Mouse (Mus musculus) B cell, adult 2 months (primary cell): ENCODE results near the gene Slc35a3.
"Not testable (repeated sequence)": the region's sequence is repeated elsewhere in the genome, so short reads cannot be mapped to it uniquely, and the experiment has no call there.

Source experiments
- DNase-seq, 2 experiments: peaks; one replicate each; pipeline ENCODE4 v3.0.0; 2022

Slc35a3 gene

DNA sequence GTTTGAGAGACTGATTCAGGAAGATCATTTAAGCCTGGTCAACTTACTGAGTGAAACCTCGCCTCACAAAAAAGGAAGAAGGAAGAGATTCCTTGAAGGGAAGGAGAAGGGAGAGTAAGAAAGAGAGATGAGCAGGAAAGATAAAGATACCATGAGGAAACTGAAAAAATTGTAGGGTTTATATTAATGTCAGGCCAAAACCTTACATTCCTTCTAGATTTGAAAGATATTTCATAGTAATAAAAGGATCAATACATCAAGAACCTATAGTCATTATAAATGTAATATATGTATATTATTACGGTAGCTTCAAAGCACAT lies 17.0 kb downstream of the Slc35a3 start:
- no peak for DNase-seq

DNA sequence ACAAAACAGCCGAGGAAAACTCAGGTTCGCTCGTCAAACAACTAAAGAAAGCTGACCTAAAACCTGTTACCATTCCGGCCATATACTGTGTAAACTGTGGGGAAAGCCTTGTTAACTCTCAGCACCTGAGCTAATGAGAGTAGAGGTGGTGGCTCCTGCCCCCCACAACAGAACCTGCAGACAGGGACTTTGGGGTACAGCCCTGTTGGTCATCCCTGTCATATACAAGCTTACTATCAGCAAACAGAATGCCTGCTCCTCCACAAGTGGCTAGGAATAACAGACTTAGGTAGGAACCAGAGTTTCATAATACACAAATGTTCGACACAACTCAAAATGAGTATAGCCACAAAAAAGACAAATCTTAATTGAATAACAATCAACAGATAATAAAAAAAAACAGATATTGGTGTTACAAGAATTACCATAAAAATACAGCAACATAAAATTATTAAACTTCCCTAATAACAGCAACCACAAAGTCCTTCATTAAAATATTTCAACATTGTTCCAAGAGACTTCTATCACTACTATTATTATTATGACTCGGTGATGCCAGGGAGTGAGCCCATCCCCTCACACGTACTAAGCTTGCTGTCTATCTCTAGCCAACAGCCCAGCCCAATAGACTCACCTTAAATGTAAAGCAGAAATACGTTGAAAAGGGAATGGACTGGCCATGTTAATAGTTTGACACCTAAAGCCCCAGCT lies 17.5 kb downstream of the Slc35a3 start:
- DNase-seq, result no peak

DNA sequence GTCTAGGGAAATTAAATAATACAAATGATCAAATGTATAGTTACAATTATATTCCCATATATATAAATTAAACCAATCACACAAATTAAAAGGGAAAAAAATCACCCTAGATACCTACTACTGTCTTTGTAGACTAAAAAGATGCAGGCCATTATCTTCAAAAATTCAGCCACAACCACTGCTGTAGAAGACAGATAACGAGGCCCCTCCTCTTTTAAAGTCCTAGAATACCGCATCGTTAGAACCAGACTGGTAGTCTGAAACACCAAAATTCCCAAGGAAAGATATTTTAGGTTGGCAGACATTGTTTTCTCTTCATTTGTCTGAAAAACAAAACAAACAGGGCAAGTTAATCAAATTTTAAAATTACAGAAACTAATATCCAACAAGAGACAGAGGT lies 18.3 kb downstream of the Slc35a3 start:
- DNase-seq, result no peak

DNA sequence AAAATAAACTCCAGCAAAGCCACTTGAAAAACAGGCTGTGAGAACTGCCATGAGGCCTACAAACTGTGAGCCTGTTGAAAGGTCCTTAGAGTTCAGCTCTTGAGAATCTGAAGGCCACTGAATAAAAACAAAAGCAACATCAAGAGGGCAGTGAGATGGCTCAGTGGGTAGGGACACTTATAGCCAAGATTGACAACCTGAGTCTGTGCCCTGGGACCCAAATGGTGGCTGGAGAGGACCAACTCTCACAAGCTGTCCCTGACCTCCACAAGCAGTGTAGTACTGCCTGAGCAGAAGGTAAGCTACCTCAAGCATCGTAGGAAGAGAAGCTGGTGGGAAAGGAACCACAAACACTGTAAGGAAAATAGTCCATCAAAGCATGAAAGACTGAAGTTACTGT lies 31.5 kb downstream of the Slc35a3 start, which contains the start of gene Gm43191:
Gene Gm43191, minus strand, starts transcription at position 101 of the 400 bp plus-strand sequence.
- no peak for DNase-seq

DNA sequence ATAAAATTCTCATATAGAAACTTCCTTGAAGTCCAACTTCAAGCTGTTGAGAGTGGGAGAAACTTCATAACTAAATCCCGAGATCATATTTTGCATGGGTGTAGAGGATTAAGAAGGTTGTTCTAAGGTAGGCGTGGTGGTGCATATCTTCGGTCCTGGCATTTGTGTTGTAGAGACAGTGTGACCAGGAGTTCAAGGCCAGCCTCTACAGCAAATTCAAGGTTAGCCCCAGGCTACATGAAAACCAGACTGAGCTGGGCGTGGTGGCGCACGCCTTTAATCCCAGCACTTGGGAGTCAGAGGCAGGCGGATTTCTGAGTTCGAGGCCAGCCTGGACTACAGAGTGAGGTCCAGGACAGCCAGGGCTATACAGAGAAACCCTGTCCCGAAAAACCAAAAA lies 48.4 kb downstream of the Slc35a3 start:
- not testable (repeated sequence) for DNase-seq

DNA sequence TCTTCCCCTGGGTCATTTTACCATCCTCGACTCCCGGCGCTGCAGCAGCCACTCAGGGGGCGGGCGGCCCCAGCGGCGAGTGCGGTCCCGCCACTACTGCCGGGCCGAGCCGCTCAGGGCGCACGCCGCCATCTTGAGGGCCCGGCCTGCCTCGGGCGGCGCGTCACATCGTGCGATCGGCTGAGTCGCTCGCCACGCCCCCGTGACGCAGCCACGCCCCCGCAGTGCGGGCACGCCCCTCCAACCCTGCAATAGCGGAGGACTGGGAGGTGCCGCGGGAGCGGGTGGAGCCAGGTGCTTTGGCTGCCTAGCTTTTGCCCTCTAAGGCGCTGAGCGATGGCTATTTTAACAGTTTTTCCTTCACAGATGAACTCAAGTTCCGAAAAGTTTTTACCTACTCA lies 50.2 kb downstream of the Slc35a3 start, which contains the start of gene Mfsd14a:
Gene Mfsd14a, minus strand, starts transcription at position 215 of the 401 bp plus-strand sequence.
- peak; percentile 100 for DNase-seq

DNA sequence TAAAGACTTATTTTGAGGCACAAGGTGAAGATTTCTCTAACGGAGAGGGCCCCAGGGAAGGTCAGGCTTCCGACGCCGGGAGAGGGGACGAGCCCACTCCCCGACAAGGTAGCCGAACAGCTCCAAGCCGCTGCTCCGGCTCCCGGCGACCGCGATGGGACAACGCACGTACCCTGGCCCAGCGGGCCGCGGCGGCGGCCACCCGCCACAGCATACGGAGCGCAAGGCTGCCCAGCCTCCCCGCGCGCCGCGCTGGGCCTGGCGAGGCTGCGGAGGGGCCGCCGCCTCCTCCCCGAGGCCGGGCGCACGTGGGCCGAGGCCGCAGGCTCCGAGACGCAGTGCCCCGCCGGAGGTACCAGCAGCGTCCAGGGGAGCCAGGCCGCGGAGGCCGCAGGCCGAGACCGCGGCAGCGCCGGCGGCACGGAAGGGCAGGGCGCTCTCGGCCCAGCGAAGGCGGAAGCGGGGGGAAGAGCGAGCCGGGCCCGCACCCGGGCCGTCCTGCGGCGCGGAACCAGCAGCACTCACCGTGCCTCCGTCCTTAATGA lies 50.7 kb downstream of the Slc35a3 start:
- no peak for DNase-seq

DNA sequence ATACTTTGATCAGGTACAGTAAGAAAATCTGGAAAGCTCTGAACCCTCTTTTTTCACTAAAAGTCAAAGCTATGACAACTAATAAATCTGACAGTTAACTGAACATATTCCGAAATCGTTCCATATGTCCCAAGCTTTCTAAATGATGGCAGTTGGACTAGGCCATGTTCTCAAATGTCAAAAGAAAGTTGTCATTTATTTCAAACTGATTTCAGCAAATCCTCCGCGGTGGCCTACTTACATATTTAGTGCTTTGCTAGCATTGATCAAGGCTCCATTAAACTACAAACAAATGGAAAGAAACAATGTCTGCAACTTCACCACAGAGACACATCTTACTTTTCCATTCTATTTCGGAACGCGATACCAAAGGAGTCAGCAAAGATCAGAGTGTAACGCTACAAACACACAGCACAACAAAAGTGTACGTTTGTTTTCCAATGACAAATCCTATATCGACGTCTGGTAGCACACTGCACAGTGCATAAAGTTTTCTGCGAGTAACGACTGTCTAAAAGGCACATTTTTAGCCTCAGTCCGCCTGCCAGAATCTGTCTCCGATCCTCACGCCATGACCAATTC lies 51.3 kb downstream of the Slc35a3 start:
- DNase-seq, result no peak

DNA sequence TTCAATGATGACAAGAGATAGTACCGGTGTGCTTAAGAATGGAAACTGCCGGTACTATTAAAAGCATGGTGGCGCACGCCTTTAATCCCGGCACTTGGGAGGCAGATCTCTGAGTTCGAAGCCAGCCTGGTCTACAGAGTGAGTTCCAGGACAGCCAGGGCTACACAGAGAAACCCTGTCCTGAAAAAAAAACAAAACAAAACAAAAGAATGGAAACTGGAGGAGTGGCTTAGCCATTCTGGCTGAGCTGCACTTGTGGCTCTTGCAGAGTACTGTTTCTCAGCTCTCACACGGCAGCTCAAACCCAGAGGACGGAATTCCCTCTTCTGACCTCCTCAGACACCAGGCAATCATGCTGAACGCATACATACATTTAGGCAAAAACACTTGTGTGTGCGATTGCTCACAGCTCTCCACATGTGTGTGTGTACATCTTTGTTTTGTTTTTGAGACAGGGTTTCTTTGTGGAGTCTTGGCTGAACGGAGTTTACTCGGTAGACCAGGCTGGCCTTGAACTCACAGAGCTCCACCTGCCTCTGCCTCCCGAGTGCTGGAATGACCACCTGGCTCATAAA lies 52.7 kb downstream of the Slc35a3 start:
- DNase-seq, result no peak

DNA sequence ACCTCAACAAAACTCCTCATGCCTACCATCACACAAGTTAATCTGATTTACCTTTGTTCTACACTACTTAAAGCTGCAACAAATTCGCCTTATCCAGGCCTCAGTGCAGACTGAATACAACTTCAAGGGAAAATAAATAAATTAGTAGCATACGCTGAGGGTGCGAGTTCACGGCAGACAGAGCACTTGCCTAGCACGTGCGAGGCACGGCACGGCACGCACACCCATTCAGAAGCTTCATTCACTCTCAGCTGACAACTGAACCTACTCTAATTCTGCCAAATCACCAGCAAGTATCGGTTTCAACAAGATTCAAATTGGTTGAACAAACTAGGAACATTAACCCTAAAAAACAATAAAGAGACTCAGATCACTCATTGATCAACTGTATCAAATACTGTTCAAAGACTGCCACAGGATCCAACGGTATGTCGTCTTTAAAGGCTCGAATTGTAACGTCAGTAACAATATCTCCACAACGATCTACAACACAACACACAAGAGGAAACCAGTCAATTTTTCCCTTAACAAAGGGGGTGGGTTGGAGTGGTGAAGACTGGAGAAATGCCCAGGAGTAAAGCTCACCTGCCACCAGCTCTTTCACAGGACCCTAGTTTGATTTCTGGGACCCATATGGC lies 53.6 kb downstream of the Slc35a3 start:
- DNase-seq, result no peak

DNA sequence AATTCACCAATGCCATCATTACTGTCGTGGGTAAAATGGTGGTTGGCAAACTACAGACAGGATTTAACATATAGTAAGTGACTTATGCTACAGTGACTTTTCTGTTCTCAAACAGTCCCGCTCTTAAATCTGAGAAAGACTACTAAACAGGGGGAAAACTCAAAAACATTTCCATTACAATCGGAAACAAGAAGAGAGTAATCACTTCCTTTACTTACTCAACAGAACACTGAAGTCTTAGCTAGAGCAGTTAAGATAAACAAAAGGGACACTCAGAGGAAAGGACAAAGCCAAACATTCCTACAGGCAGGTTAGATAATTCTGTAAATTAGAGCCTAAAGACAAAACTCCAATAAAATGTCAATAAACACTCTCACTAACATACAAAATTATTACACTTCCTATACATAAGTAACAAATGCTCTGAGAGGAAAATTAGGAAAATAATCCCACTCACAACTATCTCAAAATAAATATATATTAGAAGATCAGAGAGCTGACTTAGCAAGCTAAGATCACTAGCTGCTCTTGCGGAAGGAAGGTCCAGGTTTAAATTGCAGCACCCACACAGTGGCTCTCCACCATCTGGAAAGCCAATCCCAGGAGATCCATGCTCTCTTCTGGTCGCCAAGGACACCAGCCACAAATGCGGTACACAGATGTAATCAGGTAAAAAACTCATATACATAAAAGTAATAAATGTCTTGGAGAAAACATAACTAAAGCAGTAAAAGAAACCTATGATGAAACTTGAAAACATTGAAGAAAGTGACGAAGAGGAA lies 56.3 kb downstream of the Slc35a3 start:
- no peak for DNase-seq

DNA sequence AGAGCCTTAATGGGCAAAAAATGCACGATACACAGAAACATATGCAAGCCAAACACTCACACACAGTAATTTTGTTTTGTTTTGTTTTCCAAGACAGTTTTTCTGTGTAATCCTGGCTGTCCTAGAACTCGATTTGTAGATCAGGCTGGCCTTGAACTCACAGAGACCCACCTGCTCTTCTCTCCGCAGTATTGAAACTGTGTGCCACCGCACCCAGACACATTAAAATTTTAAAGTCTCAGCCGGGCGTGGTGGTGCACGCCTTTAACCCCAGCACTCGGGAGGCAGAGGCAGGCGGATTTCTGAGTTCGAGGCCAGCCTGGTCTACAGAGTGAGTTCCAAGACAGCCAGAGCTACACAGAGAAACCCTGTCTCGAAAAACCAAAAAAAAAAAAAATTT lies 58.6 kb downstream of the Slc35a3 start:
- not testable (repeated sequence) for DNase-seq

DNA sequence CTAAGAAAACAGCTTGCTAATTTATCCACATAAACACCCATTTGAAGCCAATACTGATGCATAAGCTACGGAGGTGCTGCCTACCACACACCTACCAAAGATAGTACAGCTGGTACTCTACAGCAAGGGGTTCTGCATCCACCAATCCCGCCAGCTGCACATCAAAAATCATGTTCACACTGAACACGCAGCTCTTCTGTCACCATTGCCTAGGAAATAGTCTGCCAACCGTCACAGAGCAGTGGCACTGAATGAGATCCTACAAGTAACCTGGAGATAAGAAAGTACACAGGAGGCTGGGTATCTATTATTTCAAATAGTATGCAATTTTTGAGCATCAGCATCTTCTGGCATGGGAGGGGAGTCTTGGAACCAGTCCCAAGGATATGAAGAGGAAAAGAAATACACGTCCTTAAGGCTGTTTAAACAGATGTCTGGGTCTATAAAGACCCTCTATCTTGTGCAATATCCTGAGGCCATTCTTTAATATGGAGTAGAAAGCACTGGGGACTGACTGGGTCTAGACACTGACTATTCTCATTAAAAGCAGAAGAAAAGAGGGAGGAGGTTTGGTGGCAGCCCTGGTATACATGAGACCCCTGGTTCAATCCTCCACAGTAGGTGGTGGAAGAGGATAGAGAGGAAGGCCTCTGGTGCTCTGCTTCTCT lies 59.2 kb downstream of the Slc35a3 start:
- DNase-seq, result no peak

DNA sequence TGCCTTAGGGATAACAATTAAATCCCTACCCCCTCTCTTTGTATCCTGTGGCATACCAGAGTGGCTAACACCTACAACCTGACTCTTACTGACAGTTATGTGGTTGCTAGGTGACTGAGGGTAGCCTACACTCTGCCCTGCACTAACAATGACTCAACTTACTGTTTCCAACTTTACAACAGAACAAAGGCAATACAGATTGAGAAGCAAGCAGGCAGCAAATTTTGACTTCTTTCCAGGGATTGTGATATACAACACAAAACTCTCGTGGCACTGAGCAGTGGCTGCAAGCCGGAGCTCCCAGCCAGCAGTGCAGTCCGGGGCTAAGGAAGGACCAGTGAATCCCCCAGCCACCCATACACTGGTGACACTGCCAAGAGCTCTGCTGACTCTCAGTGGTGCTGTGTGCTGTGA lies 60.6 kb downstream of the Slc35a3 start:
- DNase-seq, result no peak

DNA sequence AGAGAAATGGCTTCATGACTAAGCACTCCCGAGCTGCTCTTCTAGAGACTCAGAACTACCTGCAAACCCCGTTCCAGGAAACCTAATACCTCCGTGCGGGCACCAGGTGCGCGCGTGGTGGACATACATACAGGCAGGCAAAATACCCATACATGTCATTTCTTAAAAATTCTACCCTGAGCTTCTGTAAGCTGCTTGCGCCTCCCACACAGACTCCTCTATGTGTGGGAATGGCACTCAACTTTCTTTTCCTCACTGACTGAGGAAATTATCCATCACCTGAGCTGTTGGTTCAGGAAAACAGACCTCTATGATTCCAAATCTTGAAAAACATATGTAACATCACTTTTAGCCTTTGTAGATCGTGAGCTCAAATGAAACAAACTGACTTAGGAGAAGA lies 61.9 kb downstream of the Slc35a3 start:
- DNase-seq, result no peak

DNA sequence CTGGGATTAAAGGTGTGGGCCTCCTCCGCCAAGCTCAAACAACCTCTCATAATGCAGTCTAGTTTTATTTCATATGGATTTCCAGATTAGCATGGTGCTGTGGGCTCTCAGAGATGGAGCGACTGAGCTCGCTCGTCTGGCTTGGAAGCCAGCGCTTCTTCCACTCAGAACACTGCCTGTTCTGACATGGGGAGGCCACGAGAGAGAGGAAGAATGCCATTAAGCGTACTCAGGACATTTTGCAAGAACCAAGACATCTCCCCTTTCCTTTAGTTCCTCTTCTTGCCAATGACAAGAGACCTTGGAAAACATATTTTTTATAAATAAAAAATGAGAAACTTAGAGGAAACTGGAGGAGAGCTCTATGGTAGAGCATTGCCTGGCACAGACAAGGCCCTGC lies 63.8 kb downstream of the Slc35a3 start:
- DNase-seq, result no peak

DNA sequence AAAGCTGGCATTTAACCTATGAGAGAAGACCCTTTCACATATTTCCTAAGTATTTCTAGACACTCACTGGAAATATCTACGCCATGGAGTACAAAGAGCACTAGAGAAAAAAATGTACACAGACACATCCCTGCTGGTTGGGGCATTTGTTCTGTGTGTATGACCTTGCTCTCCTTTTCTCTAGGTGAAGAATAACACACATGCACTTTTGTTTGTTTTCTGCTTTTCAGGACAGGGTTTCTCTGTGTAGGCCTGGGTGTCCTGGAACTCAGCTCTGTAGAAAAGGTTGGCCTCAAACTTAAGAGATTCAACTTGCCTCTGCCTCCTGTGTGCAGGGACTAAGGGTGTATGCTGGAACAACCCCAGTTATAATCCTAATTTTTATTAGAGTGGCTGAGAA lies 66.2 kb downstream of the Slc35a3 start:
- DNase-seq, result no peak

DNA sequence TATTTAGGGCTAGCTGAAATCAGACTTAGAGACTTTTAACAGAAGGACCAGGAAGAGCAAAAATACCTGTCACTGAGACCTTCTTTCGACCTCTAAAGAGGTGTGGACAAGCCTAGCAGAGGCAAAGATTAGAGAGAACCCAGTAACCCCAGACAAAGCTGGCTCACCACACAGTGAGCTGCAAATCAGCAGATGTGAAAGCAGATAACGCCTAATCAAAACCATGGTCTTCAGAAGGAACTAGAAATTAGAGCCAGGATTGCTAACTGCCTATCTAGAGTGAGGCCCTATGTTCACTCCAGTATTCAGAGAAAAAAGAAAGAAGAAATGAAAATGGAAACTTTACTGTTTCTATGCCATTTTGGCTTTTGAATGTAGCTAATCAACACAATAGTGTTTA lies 70.3 kb downstream of the Slc35a3 start:
- DNase-seq, result no peak

DNA sequence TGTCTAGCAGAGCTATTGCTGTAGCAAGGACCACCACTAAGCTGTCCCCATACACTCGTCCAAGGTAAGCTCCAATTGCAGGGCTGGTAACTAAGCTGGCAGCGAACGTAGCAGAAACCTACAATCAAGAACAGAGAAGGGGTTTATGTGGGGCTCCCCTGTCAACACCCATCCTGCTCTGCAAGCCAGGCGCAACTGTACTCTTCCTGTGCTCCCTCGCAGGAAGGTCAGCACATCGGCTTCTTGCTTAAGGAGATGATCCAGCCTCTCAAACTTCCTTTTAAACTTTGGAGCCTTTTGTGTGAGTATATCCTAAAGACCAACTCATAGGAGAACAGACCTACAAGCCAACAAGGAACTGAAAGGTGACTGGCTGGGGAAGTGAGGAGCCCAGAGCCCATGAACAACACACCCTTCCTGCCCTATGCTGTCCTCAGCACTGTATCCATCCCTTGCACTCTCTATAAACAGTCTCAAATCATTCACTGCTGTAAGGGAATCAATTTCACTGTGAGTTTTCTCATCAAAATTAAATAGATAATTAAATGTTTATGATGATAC lies 70.7 kb downstream of the Slc35a3 start:
- DNase-seq, result no peak

DNA sequence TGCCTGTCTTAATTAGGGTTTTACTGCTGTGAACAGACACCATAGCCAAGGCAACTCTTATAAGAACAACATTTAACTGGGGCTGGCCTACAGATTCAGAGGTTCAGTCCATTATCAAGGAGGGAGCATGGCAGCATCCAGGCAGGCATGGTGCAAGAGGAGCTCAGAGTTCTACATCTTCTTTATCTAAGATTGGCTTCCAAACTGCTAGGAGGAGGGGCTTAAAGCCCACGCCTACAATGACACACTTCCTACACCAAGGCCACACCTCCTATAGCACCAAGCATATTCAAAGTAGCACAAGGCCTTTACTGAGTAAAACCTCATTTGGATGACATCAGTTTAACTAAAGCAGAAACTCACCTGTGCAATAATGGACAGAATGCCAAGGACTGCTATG lies 72.6 kb downstream of the Slc35a3 start:
- DNase-seq, result peak in 1 of 2 experiments; percentile 21

DNA sequence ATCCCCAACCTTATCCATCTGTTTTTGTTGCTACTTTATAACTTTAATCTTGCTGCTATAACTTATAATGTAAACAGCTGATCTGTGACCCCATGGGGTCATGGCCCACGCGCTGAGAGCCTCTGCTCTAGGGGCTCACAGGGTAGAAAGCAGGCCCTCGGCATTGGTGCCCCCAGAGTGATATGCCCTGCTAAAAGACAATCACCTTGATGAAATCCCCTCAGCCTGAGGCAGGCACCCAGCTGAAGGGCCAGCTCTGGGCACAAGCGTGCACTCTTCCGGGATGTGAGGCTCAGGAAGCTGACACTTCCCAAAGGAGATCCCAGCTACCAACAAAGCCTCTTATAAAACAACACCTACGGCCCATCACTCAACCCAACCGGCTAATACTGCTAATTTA lies 74.1 kb downstream of the Slc35a3 start:
- no peak for DNase-seq
